Mouse (Mus musculus) layer of hippocampus, postnatal 25 days (tissue): ENCODE measurements around the gene Nrn1l. TPM values are rescaled to one million over a fixed set of nuclear protein-coding genes. Genes with fewer than 3 reads are reported as not detected.

Experiments used
- DNase-seq, 2 experiments: peaks; one replicate each; pipeline ENCODE4 v3.0.0; 2022; ENCODE audit warnings: mixed read lengths in 2 of 2, low spot score in 1 of 2; ENCODE audit errors: extremely low spot score in 1 of 2
- total RNA-seq, 2 experiments: library from RNA; stranded (reverse); gene quantifications; 2 replicates each; pipeline ENCODE4 v1.2.3; 2021

Gene Nrn1l
- total RNA-seq, 2 experiments from 2014 or later, result 0.99 to 1.1 TPM

- peak in 1 of 2 experiments; percentile 20 for DNase-seq
Observed at GRCm38 (mm10) chr8:105943321-105943739, 50.0 kb downstream of the Nrn1l start, which contains the start of gene Lcat. Gene Lcat, minus strand, starts transcription at chr8:105943382.

Other genes with a start within 250 kb of the Nrn1l start
- gene Carmil2, start 207.3 kb upstream of the Nrn1l start, total RNA-seq, result 10 to 100 TPM; 70.2 to 79.8 TPM
- gene Acd, start 192.5 kb upstream of the Nrn1l start, total RNA-seq, result 10 to 100 TPM; 39.8 to 41.9 TPM
- gene Pard6a, start 192.4 kb upstream of the Nrn1l start, total RNA-seq, result 10 to 100 TPM; 34.8 to 38.4 TPM
- gene 4933405L10Rik, start 185.9 kb upstream of the Nrn1l start, total RNA-seq, result not detected
- 1 to 10 TPM; 8.2 to 9.9 TPM for gene Enkd1, start 185.4 kb upstream of the Nrn1l start, total RNA-seq
- gene Gfod2, start 134.9 kb upstream of the Nrn1l start, total RNA-seq, result 10 to 100 TPM; 19.2 to 23.1 TPM
- gene Ranbp10, start 66.2 kb upstream of the Nrn1l start, total RNA-seq, result 10 to 100 TPM; 24.3 to 26.6 TPM
- under 1 TPM; 0.15 to 0.31 TPM for gene Tsnaxip1, start 65.8 kb upstream of the Nrn1l start, total RNA-seq
- 10 to 100 TPM; 13.4 to 15.4 TPM for gene Cenpt, start 40.3 kb upstream of the Nrn1l start, total RNA-seq
- 10 to 100 TPM; 38.2 to 44.4 TPM for gene Thap11, start 38.4 kb upstream of the Nrn1l start, total RNA-seq
- gene Nutf2, start 33.0 kb upstream of the Nrn1l start, total RNA-seq, result 10 to 100 TPM; 27.6 to 34.9 TPM
- gene Edc4, start 12.7 kb upstream of the Nrn1l start, total RNA-seq, result 10 to 100 TPM; 59.9 to 72.4 TPM
- gene Pskh1, start 6.9 kb downstream of the Nrn1l start, total RNA-seq, result 1 to 10 TPM; 7.7 to 8.9 TPM
- gene Ctrl, start 40.3 kb downstream of the Nrn1l start, total RNA-seq, result 1 to 10 TPM in 1 of 2 experiments, under 1 TPM in 1; 0.76 to 1.6 TPM
- gene Psmb10, start 44.9 kb downstream of the Nrn1l start, total RNA-seq, result 10 to 100 TPM; 58.6 to 70.6 TPM
- gene Lcat, start 49.8 kb downstream of the Nrn1l start, total RNA-seq, result 10 to 100 TPM; 44.9 to 49.5 TPM
- gene Slc12a4, start 72.5 kb downstream of the Nrn1l start, total RNA-seq, result 10 to 100 TPM; 23.0 to 25.7 TPM
- not detected for gene Dpep3, start 85.9 kb downstream of the Nrn1l start, total RNA-seq
- gene Dus2, start 97.8 kb downstream of the Nrn1l start, total RNA-seq, result 10 to 100 TPM; 18.2 to 18.8 TPM
- gene Dpep2nb, start 112.4 kb downstream of the Nrn1l start, total RNA-seq, result not detected
- gene Ddx28, start 118.3 kb downstream of the Nrn1l start, total RNA-seq, result 10 to 100 TPM; 13.9 TPM
- 10 to 100 TPM in 1 of 2 experiments, 1 to 10 TPM in 1; 9.6 to 13.2 TPM for gene Nfatc3, start 165.3 kb downstream of the Nrn1l start, total RNA-seq
- gene Esrp2, start 243.4 kb downstream of the Nrn1l start, total RNA-seq, result under 1 TPM in 1 of 2 experiments, not detected in 1; 0.07 TPM